Mouse (Mus musculus): Measurements from ENCODE around the gene Lrp6. TPM values are rescaled to one million over a fixed set of nuclear protein-coding genes. Genes with fewer than 3 reads are reported as not detected.

Lrp6 gene
- polyA plus RNA-seq, 2 experiments: 6.2 to 6.9 TPM

DNA sequence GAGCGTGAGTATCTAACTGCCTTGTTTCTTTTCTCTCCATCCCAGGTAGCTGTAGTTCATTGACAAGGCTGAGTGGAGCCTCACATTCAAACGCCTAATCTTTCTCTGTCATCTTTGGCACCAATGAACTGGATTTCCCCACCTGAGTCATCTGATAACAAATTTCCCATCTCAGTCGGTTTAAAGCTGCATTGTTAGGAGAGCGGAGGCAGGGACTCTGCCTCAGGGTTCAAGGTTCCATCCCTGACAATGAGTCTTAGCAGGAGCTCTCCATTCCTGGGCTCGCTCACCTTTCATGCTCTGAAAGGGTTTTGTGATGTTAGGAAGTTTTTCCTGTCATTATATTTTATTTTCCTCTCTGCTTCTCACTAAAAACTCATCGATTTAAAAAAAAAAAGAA is 11.3 kb upstream of the Lrp6 start:
- Histone ChIP-seq H3K27me3 (ENCODE audit: control insufficient read depth, insufficient read depth, low read length) (no peaks in the 10 kb centered on the region), H3K36me3 (replicated peaks; ENCODE audit: control insufficient read depth, insufficient read depth, low read depth) (no peaks in the 10 kb centered on the region), H3K4me2 (ENCODE audit: low read depth) (no peak overlapping the region), H3K9ac (replicated peaks) (no peak overlapping the region), H3K4me3 (ENCODE audit: insufficient read depth in 1 of 2, low read depth in 2 of 2, low read length in 2 of 2) (no peak overlapping the region), H3K9me3 (ENCODE audit: control insufficient read depth, low read length) (no peaks in the 10 kb centered on the region), H3K27ac (no peak overlapping the region), H3K4me1 (replicated peaks; ENCODE audit: control insufficient read depth in 2 of 2, insufficient read depth in 2 of 2, low read length in 1 of 2) (no peaks in the 10 kb centered on the region)
- WGBS (ENCODE audit: insufficient replicate concordance): 50% methylated on average over 6 of the region's 6 CpGs
- DNase-seq (ENCODE audit: low read depth in 3 of 3, low spot score in 3 of 3) (no peak), ATAC-seq (ENCODE audit: insufficient read depth) (no peak)
- no peak for TF ChIP-seq CTCF (IDR thresholded peaks at IDR 0.05; ENCODE audit: low read depth)
- no peak for TF ChIP-seq EP300 (IDR thresholded peaks at IDR 0.05; ENCODE audit: low read depth)

GRCm38 (mm10) chr6:134575288-134575741 is 8.6 kb upstream of the Lrp6 start:
- Histone ChIP-seq H3K4me2 (ENCODE audit: low read depth) (no peak overlapping the region), H3K4me1 (replicated peaks; ENCODE audit: control insufficient read depth in 2 of 2, insufficient read depth in 2 of 2, low read length in 1 of 2) (no peaks in the 10 kb centered on the region), H3K9me3 (ENCODE audit: control insufficient read depth, low read length) (no peaks in the 10 kb centered on the region), H3K36me3 (replicated peaks; ENCODE audit: control insufficient read depth, insufficient read depth, low read depth) (no peaks in the 10 kb centered on the region), H3K27me3 (ENCODE audit: control insufficient read depth, insufficient read depth, low read length) (no peaks in the 10 kb centered on the region), H3K9ac (replicated peaks) (no peak overlapping the region), H3K27ac (no peak overlapping the region), H3K4me3 (ENCODE audit: insufficient read depth in 1 of 2, low read depth in 2 of 2, low read length in 2 of 2) (no peak overlapping the region)
- no peak for TF ChIP-seq EP300 (IDR thresholded peaks at IDR 0.05; ENCODE audit: low read depth)
- TF ChIP-seq CTCF (IDR thresholded peaks at IDR 0.05; ENCODE audit: low read depth): no peak
- DNase-seq (ENCODE audit: low read depth in 3 of 3, low spot score in 3 of 3) (no peak), ATAC-seq (ENCODE audit: insufficient read depth) (no peak)
- 51% methylated on average over 3 of the region's 3 CpGs for WGBS (ENCODE audit: insufficient replicate concordance)

DNA sequence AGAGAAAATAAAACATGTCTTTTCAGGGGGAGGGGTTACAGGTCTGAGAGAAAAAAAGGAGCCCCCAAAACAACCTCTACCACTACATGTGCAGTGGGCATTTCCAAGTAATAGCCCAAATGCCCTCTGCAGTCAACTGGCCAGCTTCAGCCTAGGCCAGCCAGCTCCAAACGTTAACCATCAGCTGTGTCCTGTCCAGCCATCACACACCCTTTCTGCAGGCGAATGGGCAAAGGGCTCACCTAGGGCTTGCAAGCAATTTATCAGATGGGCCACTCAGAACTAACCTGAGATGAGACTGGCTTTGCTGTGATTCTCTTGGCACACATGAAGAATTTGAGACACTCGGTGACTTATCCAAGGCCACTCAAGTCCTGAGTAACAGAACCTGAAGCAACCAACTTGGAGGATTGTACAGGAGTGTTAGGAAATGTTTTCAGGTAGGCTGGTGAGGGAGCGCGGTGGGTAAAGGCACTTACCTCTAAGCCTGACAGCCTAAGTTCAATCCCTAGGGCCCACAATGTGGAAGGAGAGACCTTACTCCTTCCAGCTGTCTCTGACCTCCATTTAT is 1.3 kb upstream of the Lrp6 start:
- Histone ChIP-seq H3K9me3 (ENCODE audit: control insufficient read depth, low read length) (no peaks in the 10 kb centered on the region), H3K27ac (no peak overlapping the region), H3K4me1 (replicated peaks; ENCODE audit: control insufficient read depth in 2 of 2, insufficient read depth in 2 of 2, low read length in 1 of 2) (peaks cover 0 to 8% of the 10 kb centered on the region in 2 experiments), H3K36me3 (replicated peaks; ENCODE audit: control insufficient read depth, insufficient read depth, low read depth) (no peaks in the 10 kb centered on the region), H3K4me2 (ENCODE audit: low read depth) (no peak overlapping the region), H3K4me3 (ENCODE audit: insufficient read depth in 1 of 2, low read depth in 2 of 2, low read length in 2 of 2) (no peak overlapping the region), H3K27me3 (ENCODE audit: control insufficient read depth, insufficient read depth, low read length) (no peaks in the 10 kb centered on the region), H3K9ac (replicated peaks) (no peak overlapping the region)
- ATAC-seq (ENCODE audit: insufficient read depth) (no peak), DNase-seq (ENCODE audit: low read depth in 3 of 3, low spot score in 3 of 3) (no peak)
- 76% methylated on average over 5 of the region's 5 CpGs for WGBS (ENCODE audit: insufficient replicate concordance)
- TF ChIP-seq CTCF (IDR thresholded peaks at IDR 0.05; ENCODE audit: low read depth): no peak
- no peak for TF ChIP-seq EP300 (IDR thresholded peaks at IDR 0.05; ENCODE audit: low read depth)

DNA sequence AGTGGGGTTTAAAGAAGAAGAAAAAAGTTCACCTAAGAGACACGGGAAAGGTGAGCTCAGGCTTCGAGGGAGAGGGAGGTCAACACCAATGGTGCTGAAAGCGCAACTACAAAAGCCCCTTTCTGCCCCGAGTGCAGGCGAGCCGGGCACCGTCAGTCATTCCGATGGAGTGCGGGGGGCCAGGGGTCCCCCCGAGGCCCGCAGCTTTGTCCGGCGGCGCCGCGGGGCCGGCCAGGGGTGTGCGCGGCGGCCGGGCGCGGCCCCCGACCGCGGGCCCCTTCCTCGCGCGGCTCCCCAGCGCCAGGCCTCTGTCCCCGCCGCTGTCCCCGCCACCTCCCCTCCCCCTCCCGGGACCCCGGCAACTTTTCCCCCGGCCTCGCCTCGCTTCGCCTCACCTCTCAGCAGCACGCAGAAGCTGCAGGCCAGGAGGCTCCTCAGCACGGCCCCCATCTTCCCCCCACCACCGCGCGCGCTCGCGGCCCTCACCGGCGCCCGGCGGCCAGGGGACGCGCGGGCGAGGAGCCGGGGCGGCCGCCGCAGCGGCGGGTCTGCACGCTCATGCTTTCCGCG is 432 bp downstream of the Lrp6 start:
- Histone ChIP-seq H3K4me3 (ENCODE audit: insufficient read depth in 1 of 2, low read depth in 2 of 2, low read length in 2 of 2) (peak overlapping the region; percentile 75 to 98), H3K9me3 (ENCODE audit: control insufficient read depth, low read length) (no peaks in the 10 kb centered on the region), H3K4me1 (replicated peaks; ENCODE audit: control insufficient read depth in 2 of 2, insufficient read depth in 2 of 2, low read length in 1 of 2) (peaks cover 0 to 13% of the 10 kb centered on the region in 2 experiments), H3K27ac (no peak overlapping the region; the same call in 1 of the 2 replicates), H3K36me3 (replicated peaks; ENCODE audit: control insufficient read depth, insufficient read depth, low read depth) (no peaks in the 10 kb centered on the region), H3K27me3 (ENCODE audit: control insufficient read depth, insufficient read depth, low read length) (no peaks in the 10 kb centered on the region), H3K4me2 (ENCODE audit: low read depth) (peak overlapping the region; percentile 84), H3K9ac (replicated peaks) (peak overlapping the region; percentile 78)
- DNase-seq (ENCODE audit: low read depth in 3 of 3, low spot score in 3 of 3) (no peak), ATAC-seq (ENCODE audit: insufficient read depth) (peak; percentile 44)
- TF ChIP-seq EP300 (IDR thresholded peaks at IDR 0.05; ENCODE audit: low read depth) (no peak), CTCF (IDR thresholded peaks at IDR 0.05; ENCODE audit: low read depth) (no peak)
- WGBS (ENCODE audit: insufficient replicate concordance): under 1% methylated on average over 22 of the region's 64 CpGs

DNA sequence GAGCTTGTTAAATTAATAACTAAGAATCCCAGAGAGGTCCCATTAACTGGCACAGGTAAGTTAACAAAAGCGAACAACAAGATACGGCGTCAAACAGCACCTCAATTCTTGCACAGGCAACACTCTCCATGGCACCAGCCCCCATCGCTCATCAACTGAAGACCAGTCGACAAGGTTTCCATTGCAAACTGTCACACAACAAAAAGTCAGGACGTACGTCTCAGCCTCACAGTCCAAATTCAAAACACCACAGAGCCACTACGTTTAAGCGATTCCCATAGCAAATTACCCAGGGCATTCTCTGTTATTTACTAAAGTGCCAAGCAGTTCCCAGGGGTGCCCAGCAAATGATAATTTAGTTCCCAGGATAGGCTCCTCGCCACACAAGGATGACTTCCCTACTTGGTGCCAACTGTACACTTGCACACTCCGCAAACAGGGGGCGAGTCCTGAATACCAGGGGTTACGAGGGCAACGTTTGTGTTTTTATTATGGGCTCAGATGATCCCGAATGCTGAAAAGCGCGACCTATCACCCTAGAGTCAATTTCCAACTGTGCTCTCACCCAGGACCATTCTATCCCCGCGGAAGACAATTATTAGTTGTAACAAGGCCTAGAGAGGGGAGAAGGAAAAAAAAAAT is 1.0 kb downstream of the Lrp6 start:
- Histone ChIP-seq H3K4me3 (ENCODE audit: insufficient read depth in 1 of 2, low read depth in 2 of 2, low read length in 2 of 2) (peak overlapping the region; percentile 75 to 98), H3K36me3 (replicated peaks; ENCODE audit: control insufficient read depth, insufficient read depth, low read depth) (no peaks in the 10 kb centered on the region), H3K9ac (replicated peaks) (peak overlapping the region; percentile 78), H3K9me3 (ENCODE audit: control insufficient read depth, low read length) (no peaks in the 10 kb centered on the region), H3K4me1 (replicated peaks; ENCODE audit: control insufficient read depth in 2 of 2, insufficient read depth in 2 of 2, low read length in 1 of 2) (peaks cover 0 to 13% of the 10 kb centered on the region in 2 experiments), H3K27ac (no peak overlapping the region), H3K4me2 (ENCODE audit: low read depth) (peak overlapping the region; percentile 84), H3K27me3 (ENCODE audit: control insufficient read depth, insufficient read depth, low read length) (no peaks in the 10 kb centered on the region)
- 4% methylated on average over 19 of the region's 19 CpGs for WGBS (ENCODE audit: insufficient replicate concordance)
- no peak for TF ChIP-seq CTCF (IDR thresholded peaks at IDR 0.05; ENCODE audit: low read depth)
- TF ChIP-seq EP300 (IDR thresholded peaks at IDR 0.05; ENCODE audit: low read depth): no peak
- DNase-seq (ENCODE audit: low read depth in 3 of 3, low spot score in 3 of 3) (no peak), ATAC-seq (ENCODE audit: insufficient read depth) (no peak)
